ENCODE assay signal across 7 mouse cellular contexts in genomic region chrX:142390247-142390908, GRCm38 (mm10). TPM values are rescaled to one million over a fixed set of nuclear protein-coding genes. Genes with fewer than 3 reads are reported as not detected.
DNase-seq lines count a peak whose midpoint lies in the region; ATAC-seq lines count a peak whose summit lies in the region.

TSS of gene Acsl4 (minus strand) at chrX:142390535.

- no peaks in the 10 kb centered on the region for H3K4me1 ChIP-seq in embryonic facial prominence, embryonic 12.5 days
- H3K4me1 ChIP-seq in limb, embryonic 13.5 days = no peaks in the 10 kb centered on the region; the same call in 1 of the 2 replicates
- H3K4me1 ChIP-seq in midbrain, embryonic 16.5 days (ENCODE audit: control insufficient read depth, insufficient read depth, low read length) = peaks cover 8% of the 10 kb centered on the region

- no peaks in the 10 kb centered on the region for H3K9me3 ChIP-seq in embryonic facial prominence, embryonic 12.5 days
- H3K9me3 ChIP-seq in limb, embryonic 13.5 days = no peaks in the 10 kb centered on the region
- H3K9me3 ChIP-seq in midbrain, embryonic 16.5 days (replicated peaks; ENCODE audit: control insufficient read depth, low read length, poor library complexity, severe bottlenecking) = no peaks in the 10 kb centered on the region

- peak within 1 kb of the TSS; percentile 63 for H3K9ac ChIP-seq in embryonic facial prominence, embryonic 12.5 days
- peak within 1 kb of the TSS; percentile 71 for H3K9ac ChIP-seq in limb, embryonic 13.5 days
- peak within 1 kb of the TSS; percentile 75 for H3K9ac ChIP-seq in midbrain, embryonic 16.5 days (ENCODE audit: low read depth, low read length)

- peaks cover 13% of the 10 kb centered on the region; the same call in 1 of the 2 replicates for H3K27me3 ChIP-seq in embryonic facial prominence, embryonic 12.5 days
- peaks cover 22% of the 10 kb centered on the region for H3K27me3 ChIP-seq in limb, embryonic 13.5 days
- H3K27me3 ChIP-seq in midbrain, embryonic 16.5 days (ENCODE audit: control insufficient read depth, insufficient read depth, low read depth, low read length) = no peaks in the 10 kb centered on the region; the same call in 1 of the 2 replicates

- no peaks in the 10 kb centered on the region for H3K36me3 ChIP-seq in embryonic facial prominence, embryonic 12.5 days
- H3K36me3 ChIP-seq in limb, embryonic 13.5 days = no peaks in the 10 kb centered on the region
- no peaks in the 10 kb centered on the region for H3K36me3 ChIP-seq in midbrain, embryonic 16.5 days (ENCODE audit: control insufficient read depth, insufficient read depth, low read length)

- ATAC-seq in embryonic facial prominence, embryonic 12.5 days (ENCODE audit: insufficient number of reproducible peaks, insufficient read depth, low FRiP score, low TSS enrichment) = peak; percentile 94
- peak; percentile 96 for ATAC-seq in limb, embryonic 13.5 days (ENCODE audit: low FRiP score, low read depth)
- peak; percentile 99 for ATAC-seq in midbrain, embryonic 16.5 days

- peak within 1 kb of the TSS; percentile 83 for H3K27ac ChIP-seq in embryonic facial prominence, embryonic 12.5 days
- peak within 1 kb of the TSS; percentile 70; the same call in 1 of the 2 replicates for H3K27ac ChIP-seq in limb, embryonic 13.5 days
- peak within 1 kb of the TSS; percentile 85 for H3K27ac ChIP-seq in midbrain, embryonic 16.5 days (ENCODE audit: low read length)

- peak within 1 kb of the TSS; percentile 53 for H3K4me3 ChIP-seq in embryonic facial prominence, embryonic 12.5 days
- peak within 1 kb of the TSS; percentile 49 for H3K4me3 ChIP-seq in limb, embryonic 13.5 days
- H3K4me3 ChIP-seq in midbrain, embryonic 16.5 days (ENCODE audit: low read depth, low read length) = peak within 1 kb of the TSS; percentile 56

- DNase-seq in adrenal gland, postnatal 25 days = peak; percentile 89
- peak; percentile 90 to 95 for DNase-seq in heart, adult 18-20 months
- DNase-seq in kidney, adult 8-10 months = peak; percentile 86 to 88
- peak; percentile 70 to 90 for DNase-seq in spleen, postnatal 10 days (ENCODE audit: low spot score in 2 of 2)

- WGBS in embryonic facial prominence, embryonic 12.5 days = 14% methylated on average over 47 of the region's 59 CpGs
- WGBS in limb, embryonic 13.5 days = 11% methylated on average over 52 of the region's 59 CpGs
- WGBS in midbrain, embryonic 16.5 days = 13% methylated on average over 58 of the region's 59 CpGs

- peak within 1 kb of the TSS; percentile 51 for H3K4me2 ChIP-seq in embryonic facial prominence, embryonic 12.5 days (replicated peaks)
- peak within 1 kb of the TSS; percentile 64 for H3K4me2 ChIP-seq in limb, embryonic 13.5 days (replicated peaks)
- peak within 1 kb of the TSS; percentile 50 for H3K4me2 ChIP-seq in midbrain, embryonic 16.5 days (ENCODE audit: low read length)

RNA-seq across cellular contexts. Expression of gene Acsl4, which starts in this region (rescaled TPM):
- total RNA-seq in adrenal gland, postnatal 25 days (2021) = 426 and 439 TPM in 2 replicates
- polyA plus RNA-seq in embryonic facial prominence, embryonic 12.5 days (2016; fragmentation: Nextera tagmentation; extraction: Ambion mirVana) = 11.0 and 12.9 TPM in 2 replicates
- total RNA-seq in heart, adult 18-20 months (2021) = 1 to 10 TPM; 8.8 to 9.5 TPM
- 10.2 and 10.7 TPM in 2 replicates for polyA plus RNA-seq in limb, embryonic 13.5 days (2015; fragmentation: Nextera tagmentation; extraction: Ambion mirVana)
- 24.6 and 27.2 TPM in 2 replicates for polyA plus RNA-seq in midbrain, embryonic 16.5 days (2015; fragmentation: Nextera tagmentation; extraction: Ambion mirVana)

Comparison
In these comparisons a context has a peak if more than half of its experiments do, and no peak if none do; other contexts are left out.
1. Peak in every context shown above with its lines: DNase-seq, ATAC-seq, H3K4me3 ChIP-seq and H3K27ac ChIP-seq.
2. RNA of gene Acsl4 (total RNA-seq): 426 to 439 TPM in adrenal gland, postnatal 25 days; 8.8 to 9.5 TPM in heart, adult 18-20 months; every median in the first group is over 10 times any median in the second.